Mouse (Mus musculus): ENCODE data around the gene Snx10.
A peak's percentile ranks its signal among the peaks of the same experiment; 100 is the strongest.

Snx10 gene

DNA sequence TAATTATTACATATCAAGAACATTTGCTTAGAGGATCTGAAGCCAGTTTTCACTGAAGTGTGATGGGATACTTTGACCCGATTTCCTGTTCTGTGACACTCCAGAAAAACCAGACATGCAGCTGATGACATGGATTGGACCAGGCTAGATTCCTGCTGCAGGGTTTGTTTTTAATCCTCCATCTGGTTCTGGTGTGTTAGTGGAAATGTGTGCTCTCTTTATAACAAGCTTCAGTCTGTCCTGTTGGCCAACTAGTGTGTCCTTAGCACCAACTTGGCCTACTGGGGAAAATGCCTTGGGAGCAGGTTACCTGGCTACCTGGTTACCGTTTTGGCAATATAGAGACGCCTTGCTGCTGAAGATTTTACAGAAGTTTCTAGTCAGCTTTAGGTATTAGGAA lies 63.6 kb downstream of the Snx10 start:
- DNase-seq (ENCODE audit: low spot score in 2 of 2) = no peak

DNA sequence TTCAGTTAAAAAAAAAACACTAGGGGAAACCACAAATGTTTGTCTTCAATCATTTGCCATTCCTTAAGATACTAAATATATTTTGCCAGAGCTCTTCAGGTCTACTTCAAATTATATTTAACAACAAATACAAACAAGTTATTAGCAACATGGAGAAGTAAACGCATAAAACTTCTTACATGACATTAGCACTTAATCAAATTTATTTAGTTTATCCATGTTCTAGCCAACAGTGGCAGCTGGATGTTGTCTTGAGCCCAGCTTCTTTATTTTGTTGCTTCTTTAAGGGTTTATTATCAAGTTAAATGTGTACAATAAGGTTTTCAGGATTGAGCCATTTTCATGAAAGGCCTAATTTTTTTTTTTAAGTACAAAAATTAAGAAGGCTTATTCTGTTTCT lies 67.6 kb downstream of the Snx10 start:
- DNase-seq (ENCODE audit: low spot score in 2 of 2) = no peak

- DNase-seq (ENCODE audit: low spot score in 2 of 2) = no peak
Observed at GRCm38 (mm10) chr6:51591844-51592243, 68.1 kb downstream of the Snx10 start.

DNA sequence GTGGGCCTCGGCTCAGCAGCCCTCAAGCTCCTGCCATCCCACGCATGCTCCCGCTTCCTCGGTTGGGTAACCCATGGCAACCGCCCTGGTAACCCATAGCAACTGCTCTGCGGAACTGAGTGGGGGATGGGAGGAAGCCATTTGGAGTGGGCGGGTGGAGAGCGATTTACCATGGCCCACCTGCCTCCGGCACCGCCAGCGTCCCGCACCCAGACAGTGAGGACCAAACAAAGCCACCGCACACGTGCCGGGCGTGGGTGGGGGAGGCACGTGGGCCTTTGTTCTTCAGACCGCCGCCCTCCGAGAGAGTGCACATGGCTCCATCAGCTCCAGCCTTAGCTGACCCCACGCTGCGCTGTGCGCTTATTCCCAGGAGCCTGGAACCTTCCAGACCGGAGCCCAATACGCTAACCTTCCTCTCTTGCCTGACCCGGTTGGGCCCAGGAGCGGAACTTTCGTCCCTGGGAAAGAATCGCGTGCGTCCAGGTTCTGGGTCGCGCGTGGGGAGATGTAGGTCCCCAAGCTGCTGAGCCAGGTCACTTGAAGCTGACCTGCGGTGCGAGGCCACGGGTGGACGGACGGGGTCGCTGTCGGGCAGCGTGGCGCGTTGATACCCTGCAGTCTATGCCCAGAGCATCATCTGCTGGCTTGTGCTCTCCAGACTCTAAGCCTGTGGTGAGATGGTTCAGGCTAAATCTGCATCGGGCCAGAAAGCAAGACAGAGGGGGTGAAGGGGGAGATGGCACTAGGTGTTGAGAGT lies 68.8 kb downstream of the Snx10 start:
- peak; percentile 93 to 95 for DNase-seq (ENCODE audit: low spot score in 2 of 2)

DNA sequence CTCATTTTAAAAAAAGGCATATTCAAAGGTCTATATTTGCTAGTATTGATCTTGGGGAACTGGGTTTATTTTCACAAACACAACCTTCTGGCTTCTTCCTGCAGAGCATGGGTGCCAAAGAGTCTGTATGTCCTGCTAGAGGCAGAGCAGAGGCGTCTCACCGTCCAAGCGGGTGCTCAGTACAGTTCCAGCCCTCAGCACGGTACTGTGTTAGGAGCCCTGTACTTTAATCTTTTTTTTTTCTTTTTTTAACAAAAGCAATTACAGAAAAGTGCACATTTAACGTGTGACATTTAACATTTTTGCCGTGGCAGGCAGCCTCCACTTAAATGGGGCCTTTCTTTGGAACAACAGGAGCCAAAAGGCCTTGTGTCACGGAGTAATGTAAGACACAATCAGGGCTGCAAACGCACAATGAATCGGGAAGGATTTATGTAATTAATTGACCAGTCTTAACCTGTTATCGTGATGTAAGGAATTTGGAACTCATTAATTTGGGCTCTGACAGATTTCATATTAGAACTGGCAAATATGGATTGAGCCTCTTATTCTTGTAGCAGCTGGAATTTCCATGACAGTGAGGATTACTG lies 69.8 kb downstream of the Snx10 start:
- DNase-seq (ENCODE audit: low spot score in 2 of 2) = no peak

- DNase-seq (ENCODE audit: low spot score in 2 of 2) = no peak
Observed at GRCm38 (mm10) chr6:51594516-51594915, 70.8 kb downstream of the Snx10 start.

DNA sequence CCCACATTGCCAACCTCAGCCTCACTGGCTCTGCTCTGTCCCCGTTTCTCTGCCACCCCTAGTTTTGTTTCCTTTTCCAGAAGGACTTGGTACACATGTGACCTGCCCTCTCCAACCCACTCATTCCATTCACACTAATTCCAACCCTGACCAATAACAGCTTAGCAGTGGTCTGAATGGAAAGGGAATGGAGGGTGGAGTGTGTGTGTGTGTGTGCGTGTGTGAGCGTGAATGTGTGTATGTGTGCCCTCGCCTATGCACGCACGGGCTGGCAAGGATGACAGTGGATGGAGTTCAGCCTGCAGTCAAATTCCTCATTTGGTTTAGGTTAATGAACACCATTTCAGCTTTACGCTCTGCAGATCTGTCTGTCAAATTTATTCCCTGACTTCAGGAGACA lies 74.4 kb downstream of the Snx10 start:
- no peak for DNase-seq (ENCODE audit: low spot score in 2 of 2)

- DNase-seq (ENCODE audit: low spot score in 2 of 2) = no peak
Observed at GRCm38 (mm10) chr6:51600412-51600811, 76.7 kb downstream of the Snx10 start.

DNA sequence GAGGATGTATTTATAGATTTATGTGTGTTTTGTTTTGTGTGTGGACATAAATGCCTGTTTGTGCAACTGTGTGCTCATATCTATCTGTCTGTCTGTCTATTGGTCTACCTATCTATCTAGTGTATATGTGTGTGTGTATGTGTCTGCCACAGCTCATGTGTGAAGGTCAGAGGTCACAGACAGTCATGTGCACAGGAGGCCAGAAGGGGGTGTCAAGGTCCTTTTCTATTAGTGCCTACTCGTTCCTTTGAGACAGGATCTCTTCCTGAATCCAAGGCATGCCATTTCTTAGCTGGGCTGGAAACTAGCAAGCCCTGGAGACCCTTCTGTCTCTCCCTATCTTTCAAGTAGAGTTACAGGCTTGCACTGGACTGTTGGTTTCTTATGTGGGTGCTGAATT lies 78.6 kb downstream of the Snx10 start:
- DNase-seq (ENCODE audit: low spot score in 2 of 2) = no peak

GRCm38 (mm10) chr6:51603691-51604090 lies 80.0 kb downstream of the Snx10 start:
- DNase-seq (ENCODE audit: low spot score in 2 of 2) = no peak

DNA sequence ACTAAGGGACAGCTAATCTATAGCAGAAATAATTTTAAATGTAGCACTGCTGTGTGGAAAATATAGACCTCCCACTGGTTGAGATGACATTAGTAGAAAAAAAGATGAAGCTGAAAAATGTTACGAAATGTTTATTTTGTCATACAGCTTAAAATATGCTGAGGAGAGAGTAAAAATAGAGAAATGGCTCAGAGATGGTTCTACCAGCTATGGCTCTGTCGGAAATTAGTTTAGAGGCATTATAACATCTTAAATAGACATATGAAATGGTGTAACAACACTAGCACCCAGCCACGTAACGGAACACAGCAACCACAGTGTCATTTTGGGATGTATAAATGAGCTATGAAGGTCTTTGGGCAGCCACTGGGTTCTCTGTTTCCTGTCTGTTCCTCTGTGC lies 82.5 kb downstream of the Snx10 start:
- no peak for DNase-seq (ENCODE audit: low spot score in 2 of 2)

GRCm38 (mm10) chr6:51606803-51607202 lies 83.1 kb downstream of the Snx10 start:
- DNase-seq (ENCODE audit: low spot score in 2 of 2) = no peak

DNA sequence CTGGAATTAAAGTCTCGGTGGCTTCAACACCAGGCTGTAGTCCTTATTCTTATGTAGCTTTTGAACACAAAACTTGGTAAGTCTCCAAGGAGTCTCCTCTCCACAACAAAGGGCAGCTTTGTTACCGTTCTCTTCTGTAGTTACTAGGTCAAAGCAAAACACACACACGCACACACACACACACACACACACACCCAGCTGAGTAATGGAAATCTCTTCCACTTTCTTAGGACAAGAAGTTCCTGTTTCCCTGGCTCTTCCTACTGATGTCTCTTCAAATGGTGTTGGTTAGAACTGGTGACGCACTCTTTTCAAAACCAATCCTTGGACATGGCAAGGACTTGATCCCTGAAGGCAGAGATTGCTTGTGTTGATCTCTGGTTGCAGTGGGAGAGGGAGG lies 87.9 kb downstream of the Snx10 start:
- no peak for DNase-seq (ENCODE audit: low spot score in 2 of 2)

GRCm38 (mm10) chr6:51612371-51613051 lies 88.8 kb downstream of the Snx10 start:
- peak; percentile 54 to 62 for DNase-seq (ENCODE audit: low spot score in 2 of 2)

GRCm38 (mm10) chr6:51613661-51614060 lies 90.0 kb downstream of the Snx10 start:
- DNase-seq (ENCODE audit: low spot score in 2 of 2) = no peak

DNA sequence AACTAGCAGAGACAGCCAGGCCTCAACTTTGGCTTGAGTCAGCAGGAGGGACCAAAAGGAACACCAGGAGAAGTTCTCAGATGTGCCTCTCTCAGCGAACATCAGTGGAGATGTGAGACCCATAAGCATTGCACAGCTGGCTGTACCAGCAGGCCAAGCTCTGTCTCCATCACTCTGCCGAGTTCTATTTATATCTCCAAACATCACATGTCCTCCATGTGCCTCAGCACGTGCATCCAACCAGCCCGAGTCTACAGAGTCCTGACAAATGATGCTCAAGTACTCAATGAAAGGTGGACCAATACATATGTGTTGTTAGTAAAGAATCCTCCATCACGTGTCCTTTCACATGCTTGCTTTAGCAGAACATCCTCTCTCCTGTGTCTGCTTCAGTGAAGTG lies 103.1 kb downstream of the Snx10 start:
- no peak for DNase-seq (ENCODE audit: low spot score in 2 of 2)

DNA sequence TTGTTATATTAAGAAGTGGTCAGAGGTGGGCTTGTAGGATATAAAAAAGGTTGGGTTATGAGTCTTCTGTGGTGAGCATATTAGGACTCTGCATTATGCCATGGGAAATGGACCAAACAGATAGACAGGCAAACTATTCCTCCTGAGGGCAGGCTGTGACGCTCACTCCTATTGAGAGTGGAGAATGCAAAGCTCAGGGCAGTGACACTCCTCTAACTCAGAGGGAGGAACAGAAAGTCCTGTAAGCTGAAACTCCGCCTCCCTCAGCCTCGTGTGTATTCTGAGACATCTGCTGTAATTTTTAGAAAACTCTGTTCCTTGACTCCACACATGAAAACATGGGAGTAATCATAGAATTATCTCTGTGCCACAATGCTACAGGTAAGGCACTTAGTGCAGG lies 106.0 kb downstream of the Snx10 start:
- no peak for DNase-seq (ENCODE audit: low spot score in 2 of 2)

DNA sequence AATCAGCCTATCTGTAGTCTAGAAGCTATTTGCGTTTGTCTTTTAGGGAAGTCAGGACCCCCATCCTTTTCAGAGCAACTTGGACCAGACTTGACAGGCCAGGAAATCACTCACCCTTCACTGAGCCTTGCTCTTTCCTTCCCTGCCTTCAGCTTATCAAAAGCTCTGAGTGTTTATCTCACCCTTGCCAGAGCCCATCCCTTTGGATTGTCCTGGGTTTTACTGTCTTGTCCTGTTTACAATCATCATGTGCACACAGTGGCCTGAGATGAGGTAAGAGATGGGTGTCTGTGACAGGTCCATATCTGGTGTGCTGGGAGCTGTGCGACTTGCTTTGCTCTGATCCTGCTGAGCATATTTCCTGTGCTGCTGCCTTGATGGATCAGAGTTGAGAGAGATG lies 106.5 kb downstream of the Snx10 start:
- DNase-seq (ENCODE audit: low spot score in 2 of 2) = no peak

GRCm38 (mm10) chr6:51632928-51633662 lies 109.4 kb downstream of the Snx10 start:
- DNase-seq (ENCODE audit: low spot score in 2 of 2) = no peak

GRCm38 (mm10) chr6:51633663-51634362 lies 110.1 kb downstream of the Snx10 start:
- no peak for DNase-seq (ENCODE audit: low spot score in 2 of 2)

- no peak for DNase-seq (ENCODE audit: low spot score in 2 of 2)
Observed at GRCm38 (mm10) chr6:51636019-51636568, 112.4 kb downstream of the Snx10 start.

Data from frontal cortex, postnatal 14 days (tissue).